Mouse (Mus musculus) spleen, adult 2 months (tissue): ENCODE data around the gene Sp4.

Experiments
- CTCF ChIP-seq: fragments of 200-500 bp; IDR thresholded peaks from 2 replicates; pipeline ENCODE4 v1.5.1; 2011; ENCODE audit warnings: mild to moderate bottlenecking, inconsistent platforms; ENCODE audit not compliant: insufficient read depth, insufficient read length, insufficient replicate concordance; ENCODE audit errors: extremely low read depth
- POLR2A ChIP-seq: fragments of 200-500 bp; IDR thresholded peaks from 2 replicates; pipeline ENCODE4 v1.6.1; 2011; ENCODE audit warnings: low read depth, low read length, inconsistent platforms

DNA sequence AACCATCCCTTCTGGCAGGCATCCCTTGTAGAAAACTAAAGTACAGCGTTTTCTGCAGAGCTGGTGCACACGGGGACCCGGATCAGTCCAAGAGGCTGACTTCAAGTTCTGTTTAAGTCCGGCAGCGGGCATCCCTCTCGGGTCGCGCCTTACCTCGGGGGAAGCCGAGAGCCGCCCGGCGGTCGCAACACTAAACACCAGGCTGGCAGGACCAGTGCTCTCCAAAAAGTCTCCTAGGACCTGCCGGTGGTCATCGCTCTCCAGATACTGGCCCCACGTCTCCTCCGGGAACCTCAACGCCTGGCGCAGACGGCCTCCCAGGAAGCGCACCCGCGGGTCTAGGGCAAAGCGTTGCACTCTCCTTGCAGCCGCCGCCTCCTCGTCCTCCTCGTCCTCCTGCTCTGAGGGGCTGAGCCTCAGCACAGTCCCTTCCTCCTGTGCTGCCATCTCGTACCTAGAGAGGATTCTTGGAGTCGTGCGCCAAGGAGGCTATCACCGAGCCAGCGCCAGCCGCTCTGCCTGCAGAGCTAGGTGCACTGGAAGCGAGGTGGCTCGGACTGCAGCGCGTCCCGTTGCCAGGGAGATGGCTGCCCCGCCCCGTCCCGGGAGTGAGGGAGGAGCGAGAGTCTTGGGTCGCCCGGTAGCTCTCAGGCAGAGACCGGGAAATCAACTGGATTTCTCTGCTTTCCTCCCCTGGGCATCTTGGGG, 102.7 kb downstream of the Sp4 start, which contains the start of gene Dnah11:
- TF ChIP-seq CTCF: no peak
- TF ChIP-seq POLR2A: no peak
